Mouse (Mus musculus): ENCODE measurements at regions not wholly inside any gene's neighbourhood (a gene's known extent, or its start where the extent isn't known, plus 50 kb on each side); places are given as distances from the start of the nearest gene placed in this dataset.

- no peak overlapping the region for H3K4me2 ChIP-seq
- H3K4me1 ChIP-seq: no peaks in the 10 kb centered on the region
- WGBS (ENCODE audit: insufficient replicate concordance): 82% methylated on average over 8 of the region's 8 CpGs
- no peak overlapping the region for H3K4me3 ChIP-seq
- no peak overlapping the region for H3K9ac ChIP-seq
- H3K27me3 ChIP-seq (replicated peaks): 0 out of 2 replicates have a peak, but pooled peaks cover 4% of the 10 kb centered on the region
- no peak for ATAC-seq
- no peaks in the 10 kb centered on the region for H3K9me3 ChIP-seq (replicated peaks)
- no peak overlapping the region for H3K27ac ChIP-seq
- no peaks in the 10 kb centered on the region for H3K36me3 ChIP-seq
Observed at GRCm38 (mm10) chr8:128056251-128056650, 302.2 kb upstream of the Nrp1 start.

- H3K27me3 ChIP-seq (replicated peaks): 0 out of 2 replicates have a peak, but pooled peaks cover 4% of the 10 kb centered on the region
- no peak for ATAC-seq
- no peaks in the 10 kb centered on the region for H3K9me3 ChIP-seq (replicated peaks)
- H3K4me3 ChIP-seq: no peak overlapping the region
- WGBS (ENCODE audit: insufficient replicate concordance): 75% methylated on average over 6 of the region's 6 CpGs
- H3K27ac ChIP-seq: no peak overlapping the region
- H3K9ac ChIP-seq: no peak overlapping the region
- no peaks in the 10 kb centered on the region for H3K36me3 ChIP-seq
- no peaks in the 10 kb centered on the region for H3K4me1 ChIP-seq
- no peak overlapping the region for H3K4me2 ChIP-seq
Observed at GRCm38 (mm10) chr8:128057845-128058244, 300.6 kb upstream of the Nrp1 start.

GRCm38 (mm10) chr8:128059817-128060216 lies 298.6 kb upstream of the Nrp1 start:
- no peak overlapping the region for H3K9ac ChIP-seq
- WGBS (ENCODE audit: insufficient replicate concordance): 59% methylated on average over 3 of the region's 3 CpGs
- 0 out of 2 replicates have a peak, but pooled peaks cover under 1% of the 10 kb centered on the region for H3K27me3 ChIP-seq (replicated peaks)
- H3K4me1 ChIP-seq: no peaks in the 10 kb centered on the region
- H3K4me2 ChIP-seq: no peak overlapping the region
- no peaks in the 10 kb centered on the region for H3K9me3 ChIP-seq (replicated peaks)
- H3K4me3 ChIP-seq: no peak overlapping the region
- no peak overlapping the region for H3K27ac ChIP-seq
- H3K36me3 ChIP-seq: no peaks in the 10 kb centered on the region
- no peak for ATAC-seq

- no peak overlapping the region for H3K4me2 ChIP-seq
- no peaks in the 10 kb centered on the region for H3K4me1 ChIP-seq
- ATAC-seq: no peak
- no peaks in the 10 kb centered on the region for H3K36me3 ChIP-seq
- H3K9ac ChIP-seq: no peak overlapping the region
- no peak overlapping the region for H3K4me3 ChIP-seq
- H3K27me3 ChIP-seq (replicated peaks): no peaks in the 10 kb centered on the region
- no peaks in the 10 kb centered on the region for H3K9me3 ChIP-seq (replicated peaks)
- H3K27ac ChIP-seq: no peak overlapping the region
- 83% methylated on average over 1 of the region's 1 CpGs for WGBS (ENCODE audit: insufficient replicate concordance)
Observed at GRCm38 (mm10) chr8:128064211-128064610, 294.2 kb upstream of the Nrp1 start.

- Histone ChIP-seq H3K9ac (no peak overlapping the region), H3K4me2 (no peak overlapping the region), H3K4me3 (no peak overlapping the region), H3K9me3 (replicated peaks) (no peaks in the 10 kb centered on the region), H3K27ac (no peak overlapping the region), H3K4me1 (no peaks in the 10 kb centered on the region), H3K27me3 (replicated peaks) (no peaks in the 10 kb centered on the region), H3K36me3 (no peaks in the 10 kb centered on the region)
- WGBS (ENCODE audit: insufficient replicate concordance): 67% methylated on average over 2 of the region's 2 CpGs
- no peak for ATAC-seq
Observed at GRCm38 (mm10) chr8:128065127-128065526, 293.3 kb upstream of the Nrp1 start.

- Histone ChIP-seq H3K27ac (no peak overlapping the region), H3K36me3 (no peaks in the 10 kb centered on the region), H3K9me3 (replicated peaks) (no peaks in the 10 kb centered on the region), H3K4me1 (no peaks in the 10 kb centered on the region), H3K4me3 (no peak overlapping the region), H3K4me2 (no peak overlapping the region), H3K9ac (no peak overlapping the region), H3K27me3 (replicated peaks) (no peaks in the 10 kb centered on the region)
- no peak for ATAC-seq
- WGBS (ENCODE audit: insufficient replicate concordance): 71% methylated on average over 7 of the region's 7 CpGs
Observed at GRCm38 (mm10) chr8:128065964-128066680, 292.3 kb upstream of the Nrp1 start.

GRCm38 (mm10) chr8:128069749-128070148 lies 288.7 kb upstream of the Nrp1 start:
- no peaks in the 10 kb centered on the region for H3K36me3 ChIP-seq
- WGBS (ENCODE audit: insufficient replicate concordance): 45% methylated on average over 2 of the region's 2 CpGs
- ATAC-seq: no peak
- no peak overlapping the region for H3K9ac ChIP-seq
- no peak overlapping the region for H3K4me3 ChIP-seq
- H3K4me2 ChIP-seq: no peak overlapping the region
- no peaks in the 10 kb centered on the region for H3K4me1 ChIP-seq
- H3K9me3 ChIP-seq (replicated peaks): no peaks in the 10 kb centered on the region
- H3K27me3 ChIP-seq (replicated peaks): no peaks in the 10 kb centered on the region
- no peak overlapping the region for H3K27ac ChIP-seq

- no peak for ATAC-seq
- H3K27ac ChIP-seq: no peak overlapping the region
- no peaks in the 10 kb centered on the region for H3K27me3 ChIP-seq (replicated peaks)
- no peak overlapping the region for H3K4me2 ChIP-seq
- no peak overlapping the region for H3K9ac ChIP-seq
- no peak overlapping the region for H3K4me3 ChIP-seq
- H3K9me3 ChIP-seq (replicated peaks): no peaks in the 10 kb centered on the region
- WGBS (ENCODE audit: insufficient replicate concordance): 61% methylated on average over 1 of the region's 1 CpGs
- H3K36me3 ChIP-seq: no peaks in the 10 kb centered on the region
- H3K4me1 ChIP-seq: no peaks in the 10 kb centered on the region
Observed at GRCm38 (mm10) chr8:128075566-128075965, 282.8 kb upstream of the Nrp1 start.

- Histone ChIP-seq H3K36me3 (no peaks in the 10 kb centered on the region), H3K27ac (no peak overlapping the region), H3K4me2 (no peak overlapping the region), H3K27me3 (replicated peaks) (no peaks in the 10 kb centered on the region), H3K9ac (no peak overlapping the region), H3K4me1 (no peaks in the 10 kb centered on the region), H3K4me3 (no peak overlapping the region), H3K9me3 (replicated peaks) (no peaks in the 10 kb centered on the region)
- ATAC-seq: no peak
- 68% methylated on average over 4 of the region's 4 CpGs for WGBS (ENCODE audit: insufficient replicate concordance)
Observed at GRCm38 (mm10) chr8:128076226-128076625, 282.2 kb upstream of the Nrp1 start.

- Histone ChIP-seq H3K27ac (no peak overlapping the region), H3K9ac (no peak overlapping the region), H3K4me2 (no peak overlapping the region), H3K4me3 (no peak overlapping the region), H3K36me3 (no peaks in the 10 kb centered on the region), H3K4me1 (no peaks in the 10 kb centered on the region), H3K27me3 (replicated peaks) (no peaks in the 10 kb centered on the region), H3K9me3 (replicated peaks) (no peaks in the 10 kb centered on the region)
- WGBS (ENCODE audit: insufficient replicate concordance): 64% methylated on average over 1 of the region's 1 CpGs
- ATAC-seq: no peak
Observed at GRCm38 (mm10) chr8:128078740-128079139, 279.7 kb upstream of the Nrp1 start.

- no peak overlapping the region for H3K4me2 ChIP-seq
- 36% methylated on average over 1 of the region's 1 CpGs for WGBS (ENCODE audit: insufficient replicate concordance)
- no peak overlapping the region for H3K4me3 ChIP-seq
- no peaks in the 10 kb centered on the region for H3K36me3 ChIP-seq
- no peaks in the 10 kb centered on the region for H3K27me3 ChIP-seq (replicated peaks)
- no peak for ATAC-seq
- no peaks in the 10 kb centered on the region for H3K9me3 ChIP-seq (replicated peaks)
- H3K4me1 ChIP-seq: no peaks in the 10 kb centered on the region
- H3K27ac ChIP-seq: no peak overlapping the region
- H3K9ac ChIP-seq: no peak overlapping the region
Observed at GRCm38 (mm10) chr8:128085800-128086199, 272.6 kb upstream of the Nrp1 start.

GRCm38 (mm10) chr8:128087500-128087899 lies 270.9 kb upstream of the Nrp1 start:
- Histone ChIP-seq H3K9me3 (replicated peaks) (no peaks in the 10 kb centered on the region), H3K27me3 (replicated peaks) (no peaks in the 10 kb centered on the region), H3K36me3 (no peaks in the 10 kb centered on the region), H3K4me3 (no peak overlapping the region), H3K4me2 (no peak overlapping the region), H3K4me1 (no peaks in the 10 kb centered on the region), H3K27ac (no peak overlapping the region), H3K9ac (no peak overlapping the region)
- WGBS (ENCODE audit: insufficient replicate concordance): 80% methylated on average over 1 of the region's 1 CpGs
- ATAC-seq: no peak

GRCm38 (mm10) chr8:128092826-128093225 lies 265.6 kb upstream of the Nrp1 start:
- Histone ChIP-seq H3K27ac (no peak overlapping the region), H3K36me3 (no peaks in the 10 kb centered on the region), H3K9ac (no peak overlapping the region), H3K27me3 (replicated peaks) (no peaks in the 10 kb centered on the region), H3K9me3 (replicated peaks) (no peaks in the 10 kb centered on the region), H3K4me3 (no peak overlapping the region), H3K4me1 (no peaks in the 10 kb centered on the region), H3K4me2 (no peak overlapping the region)
- WGBS (ENCODE audit: insufficient replicate concordance): 70% methylated on average over 7 of the region's 7 CpGs
- no peak for ATAC-seq
